Mouse (Mus musculus): Measurements from ENCODE around the gene Prdm12.

- TF ChIP-seq CTCF (IDR thresholded peaks at IDR 0.05) = no peak
- no peak for TF ChIP-seq EP300 (IDR thresholded peaks at IDR 0.05)
Observed at GRCm38 (mm10) chr2:31663804-31664180, 24.0 kb downstream of the Prdm12 start.

All from lung, postnatal 0 days (tissue).